ENCODE assay signal across 8 mouse cellular contexts in the genomic region with DNA sequence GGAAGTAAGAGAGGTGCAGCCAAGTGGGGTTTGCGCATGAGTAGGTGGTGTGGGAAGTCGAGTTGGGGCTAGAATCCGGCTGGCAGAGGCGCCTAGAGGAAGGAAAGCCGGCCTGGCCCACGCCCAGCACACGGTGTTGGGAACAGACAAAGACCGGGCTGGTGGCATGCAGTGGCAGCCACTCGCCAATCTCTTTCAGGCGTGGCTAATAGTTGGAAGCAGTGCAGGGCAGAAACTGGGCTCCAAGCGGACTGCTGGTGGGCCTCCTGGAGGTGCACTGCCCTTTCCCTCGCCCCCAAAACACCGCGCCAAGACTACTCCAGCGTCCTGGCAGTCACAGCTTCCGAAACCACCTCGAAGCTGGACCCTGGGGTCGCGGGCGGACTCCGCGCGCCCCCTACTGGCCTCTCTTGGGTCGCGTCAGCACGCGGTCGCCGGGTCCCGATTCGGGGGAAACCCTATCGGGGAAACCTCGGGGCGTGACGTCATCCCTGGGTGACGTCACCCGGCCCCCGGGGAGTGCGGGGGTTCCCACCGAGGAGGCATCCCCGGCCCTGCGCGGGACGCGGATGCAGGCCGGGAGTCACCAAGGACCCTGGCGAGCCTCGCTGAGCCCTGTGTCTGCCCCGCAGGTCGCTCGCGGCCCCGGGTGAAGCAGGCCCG. TPM values are rescaled to one million over a fixed set of nuclear protein-coding genes. Genes with fewer than 3 reads are reported as not detected.
DNase-seq lines count a peak whose midpoint lies in the region; ATAC-seq and TF ChIP-seq lines count a peak whose summit lies in the region.

No protein-coding gene starts in this region.

- H3K9me3 ChIP-seq in embryonic facial prominence, embryonic 11.5 days (replicated peaks; ENCODE audit: control insufficient read depth, low read length): no peaks in the 10 kb centered on the region
- H3K9me3 ChIP-seq in liver, embryonic 13.5 days (replicated peaks): no peaks in the 10 kb centered on the region
- H3K9me3 ChIP-seq in stomach, embryonic 16.5 days (replicated peaks; ENCODE audit: control insufficient read depth, low read length): no peaks in the 10 kb centered on the region

- peak; percentile 89 for TF ChIP-seq CTCF in C2C12 (IDR thresholded peaks at IDR 0.05; ENCODE audit: control insufficient read depth, insufficient read depth, insufficient read length)

- peak overlapping the region; percentile 52 for H3K27ac ChIP-seq in embryonic facial prominence, embryonic 11.5 days (replicated peaks; ENCODE audit: low read depth, low read length)
- no peak overlapping the region for H3K27ac ChIP-seq in liver, embryonic 13.5 days
- H3K27ac ChIP-seq in stomach, embryonic 16.5 days (ENCODE audit: low read length): peak overlapping the region; percentile 23; the same call in 1 of the 2 replicates

- H3K4me1 ChIP-seq in embryonic facial prominence, embryonic 11.5 days (ENCODE audit: control insufficient read depth, insufficient read depth, low read length): peaks cover 9% of the 10 kb centered on the region
- peaks cover 29% of the 10 kb centered on the region for H3K4me1 ChIP-seq in liver, embryonic 13.5 days (replicated peaks)
- H3K4me1 ChIP-seq in stomach, embryonic 16.5 days (ENCODE audit: control insufficient read depth, insufficient read depth, low read length): peaks cover 17% of the 10 kb centered on the region

- H3ac ChIP-seq in C2C12 (ENCODE audit: control insufficient read depth, insufficient read length, low read depth): peak overlapping the region; percentile 76

- no peaks in the 10 kb centered on the region for H3K79me2 ChIP-seq in C2C12 (ENCODE audit: control insufficient read depth, insufficient read depth)

- peak overlapping the region; percentile 36 for H3K4me3 ChIP-seq in C2C12 (ENCODE audit: insufficient read depth, poor library complexity, severe bottlenecking)
- peak overlapping the region; percentile 54 for H3K4me3 ChIP-seq in embryonic facial prominence, embryonic 11.5 days (ENCODE audit: low read depth, low read length)
- H3K4me3 ChIP-seq in liver, embryonic 13.5 days (replicated peaks): peak overlapping the region; percentile 63
- peak overlapping the region; percentile 59 for H3K4me3 ChIP-seq in stomach, embryonic 16.5 days (replicated peaks; ENCODE audit: low read length)

- DNase-seq in adrenal gland, postnatal 25 days: peak; percentile 85
- peak; percentile 93 for DNase-seq in embryonic facial prominence, embryonic 11.5 days (ENCODE audit: low spot score)
- peak; percentile 85 for DNase-seq in heart, adult 8-10 months (ENCODE audit: low spot score)
- peak; percentile 66 to 80 for DNase-seq in kidney, adult 8-10 months
- DNase-seq in liver, embryonic 13.5 days: peak; percentile 64
- DNase-seq in natural killer cell, adult 2 months (ENCODE audit: low spot score in 2 of 2): peak; percentile 91 to 93

- H3K36me3 ChIP-seq in C2C12 (ENCODE audit: control insufficient read depth, insufficient read depth): no peaks in the 10 kb centered on the region
- peaks cover 12% of the 10 kb centered on the region for H3K36me3 ChIP-seq in embryonic facial prominence, embryonic 11.5 days (replicated peaks; ENCODE audit: control insufficient read depth, insufficient read depth, low read depth, low read length)
- H3K36me3 ChIP-seq in liver, embryonic 13.5 days: no peaks in the 10 kb centered on the region
- H3K36me3 ChIP-seq in stomach, embryonic 16.5 days (ENCODE audit: control insufficient read depth, insufficient read depth, low read length): peaks cover 8% of the 10 kb centered on the region

- no peaks in the 10 kb centered on the region for H3K79me3 ChIP-seq in C2C12 (ENCODE audit: low read depth)

- peak; percentile 60 for ATAC-seq in embryonic facial prominence, embryonic 11.5 days (replicated peaks; ENCODE audit: insufficient number of reproducible peaks, low FRiP score, low TSS enrichment, low read depth)
- peak; percentile 49 for ATAC-seq in liver, embryonic 13.5 days (ENCODE audit: low read depth)
- peak; percentile 71 for ATAC-seq in stomach, embryonic 16.5 days (ENCODE audit: insufficient read depth, low FRiP score)

- H3K4me2 ChIP-seq in embryonic facial prominence, embryonic 11.5 days (ENCODE audit: low read depth, low read length): peak overlapping the region; percentile 100
- peak overlapping the region; percentile 89 for H3K4me2 ChIP-seq in liver, embryonic 13.5 days
- peak overlapping the region; percentile 100 for H3K4me2 ChIP-seq in stomach, embryonic 16.5 days (ENCODE audit: low read depth, low read length)

- peak overlapping the region; percentile 78 for H3K9ac ChIP-seq in embryonic facial prominence, embryonic 11.5 days (replicated peaks; ENCODE audit: low read length)
- peak overlapping the region; percentile 59 for H3K9ac ChIP-seq in liver, embryonic 13.5 days
- H3K9ac ChIP-seq in stomach, embryonic 16.5 days (ENCODE audit: low read length): peak overlapping the region; percentile 79

- H3K27me3 ChIP-seq in C2C12 (ENCODE audit: control insufficient read depth, insufficient read depth, insufficient read length): no peaks in the 10 kb centered on the region
- H3K27me3 ChIP-seq in embryonic facial prominence, embryonic 11.5 days (ENCODE audit: control insufficient read depth, insufficient read depth, low read length): no peaks in the 10 kb centered on the region
- peaks cover 99% of the 10 kb centered on the region for H3K27me3 ChIP-seq in liver, embryonic 13.5 days
- H3K27me3 ChIP-seq in stomach, embryonic 16.5 days (ENCODE audit: control insufficient read depth, insufficient read depth, low read length): peaks cover 4% of the 10 kb centered on the region; the same call in 1 of the 2 replicates

- WGBS in embryonic facial prominence, embryonic 11.5 days: 1% methylated on average over 54 of the region's 54 CpGs
- 1% methylated on average over 54 of the region's 54 CpGs for WGBS in liver, embryonic 13.5 days (ENCODE audit: insufficient replicate concordance)
- 1% methylated on average over 54 of the region's 54 CpGs for WGBS in stomach, embryonic 16.5 days

TF ChIP-seq in C2C12, 6 proteins besides CTCF, POLR2A, EP300 and RAD21:
- no peak for TF ChIP-seq FOSL1 (IDR thresholded peaks at IDR 0.05; ENCODE audit: insufficient read depth, low read length, poor library complexity, severe bottlenecking)
- peak; percentile 79 for TF ChIP-seq MAX (IDR thresholded peaks at IDR 0.05)

RNA-seq across cellular contexts. Expression of a gene that starts 7.2 kb away (rescaled TPM):
- polyA plus RNA-seq in C2C12 (2012; fragmentation: generic; extraction: Trizol): 10.8 TPM
- total RNA-seq in adrenal gland, postnatal 25 days (2021): 3.8 and 3.9 TPM in 2 replicates
- 1.7 TPM in 2 replicates for polyA plus RNA-seq in embryonic facial prominence, embryonic 11.5 days (2014; fragmentation: Nextera tagmentation; extraction: Ambion mirVana)
- 1 to 10 TPM in 1 of 4 experiments, under 1 TPM in 3; 0.44 to 1.2 (median 0.65) TPM for total RNA-seq in heart, adult 8-10 months (2022)
- polyA plus RNA-seq in liver, embryonic 13.5 days (2015; fragmentation: Nextera tagmentation; extraction: Ambion mirVana): not detected in 2 replicates
- polyA plus RNA-seq in stomach, embryonic 16.5 days (2015; fragmentation: Nextera tagmentation; extraction: Ambion mirVana): 0.22 and 0.26 TPM in 2 replicates

RNA-seq across cellular contexts. Expression of a gene that starts 16.6 kb away (rescaled TPM):
- polyA plus RNA-seq in C2C12 (2012; fragmentation: generic; extraction: Trizol): 87.7 TPM
- 14.6 and 19.1 TPM in 2 replicates for total RNA-seq in adrenal gland, postnatal 25 days (2021)
- 231 and 252 TPM in 2 replicates for polyA plus RNA-seq in embryonic facial prominence, embryonic 11.5 days (2014; fragmentation: Nextera tagmentation; extraction: Ambion mirVana)
- 1 to 10 TPM; 3.8 to 6.4 (median 5.1) TPM for total RNA-seq in heart, adult 8-10 months (2022)
- 11.5 and 12.3 TPM in 2 replicates for polyA plus RNA-seq in liver, embryonic 13.5 days (2015; fragmentation: Nextera tagmentation; extraction: Ambion mirVana)
- polyA plus RNA-seq in stomach, embryonic 16.5 days (2015; fragmentation: Nextera tagmentation; extraction: Ambion mirVana): 111 and 113 TPM in 2 replicates

RNA-seq across cellular contexts. Expression of a gene that starts 26.4 kb away (rescaled TPM):
- 81.9 TPM for polyA plus RNA-seq in C2C12 (2012; fragmentation: generic; extraction: Trizol)
- total RNA-seq in adrenal gland, postnatal 25 days (2021): 47.9 and 62.1 TPM in 2 replicates
- polyA plus RNA-seq in embryonic facial prominence, embryonic 11.5 days (2014; fragmentation: Nextera tagmentation; extraction: Ambion mirVana): 50.4 and 59.7 TPM in 2 replicates
- total RNA-seq in heart, adult 8-10 months (2022): 10 to 100 TPM; 14.9 to 19.0 (median 16.6) TPM
- polyA plus RNA-seq in liver, embryonic 13.5 days (2015; fragmentation: Nextera tagmentation; extraction: Ambion mirVana): 23.7 and 25.2 TPM in 2 replicates
- 14.6 TPM in 2 replicates for polyA plus RNA-seq in stomach, embryonic 16.5 days (2015; fragmentation: Nextera tagmentation; extraction: Ambion mirVana)

RNA-seq across cellular contexts. Expression of a gene that starts 42.2 kb away (rescaled TPM):
- 344 TPM for polyA plus RNA-seq in C2C12 (2012; fragmentation: generic; extraction: Trizol)
- 17.6 and 18.7 TPM in 2 replicates for total RNA-seq in adrenal gland, postnatal 25 days (2021)
- 124 and 136 TPM in 2 replicates for polyA plus RNA-seq in embryonic facial prominence, embryonic 11.5 days (2014; fragmentation: Nextera tagmentation; extraction: Ambion mirVana)
- total RNA-seq in heart, adult 8-10 months (2022): 10 to 100 TPM; 38.4 to 49.4 (median 49.0) TPM
- polyA plus RNA-seq in liver, embryonic 13.5 days (2015; fragmentation: Nextera tagmentation; extraction: Ambion mirVana): 27.5 and 28.8 TPM in 2 replicates
- polyA plus RNA-seq in stomach, embryonic 16.5 days (2015; fragmentation: Nextera tagmentation; extraction: Ambion mirVana): 240 and 243 TPM in 2 replicates

RNA-seq across cellular contexts. Expression of a gene that starts 44.7 kb away (rescaled TPM):
- not detected for polyA plus RNA-seq in C2C12 (2012; fragmentation: generic; extraction: Trizol)
- 0.15 and 3.3 TPM in 2 replicates for total RNA-seq in adrenal gland, postnatal 25 days (2021)
- not detected in 2 replicates for polyA plus RNA-seq in embryonic facial prominence, embryonic 11.5 days (2014; fragmentation: Nextera tagmentation; extraction: Ambion mirVana)
- total RNA-seq in heart, adult 8-10 months (2022): not detected
- 56.5 and 59.8 TPM in 2 replicates for polyA plus RNA-seq in liver, embryonic 13.5 days (2015; fragmentation: Nextera tagmentation; extraction: Ambion mirVana)
- 4.5 and 5.6 TPM in 2 replicates for polyA plus RNA-seq in stomach, embryonic 16.5 days (2015; fragmentation: Nextera tagmentation; extraction: Ambion mirVana)
